Comparison of ENCODE assay signal across 8 mouse cellular contexts in the genomic region with DNA sequence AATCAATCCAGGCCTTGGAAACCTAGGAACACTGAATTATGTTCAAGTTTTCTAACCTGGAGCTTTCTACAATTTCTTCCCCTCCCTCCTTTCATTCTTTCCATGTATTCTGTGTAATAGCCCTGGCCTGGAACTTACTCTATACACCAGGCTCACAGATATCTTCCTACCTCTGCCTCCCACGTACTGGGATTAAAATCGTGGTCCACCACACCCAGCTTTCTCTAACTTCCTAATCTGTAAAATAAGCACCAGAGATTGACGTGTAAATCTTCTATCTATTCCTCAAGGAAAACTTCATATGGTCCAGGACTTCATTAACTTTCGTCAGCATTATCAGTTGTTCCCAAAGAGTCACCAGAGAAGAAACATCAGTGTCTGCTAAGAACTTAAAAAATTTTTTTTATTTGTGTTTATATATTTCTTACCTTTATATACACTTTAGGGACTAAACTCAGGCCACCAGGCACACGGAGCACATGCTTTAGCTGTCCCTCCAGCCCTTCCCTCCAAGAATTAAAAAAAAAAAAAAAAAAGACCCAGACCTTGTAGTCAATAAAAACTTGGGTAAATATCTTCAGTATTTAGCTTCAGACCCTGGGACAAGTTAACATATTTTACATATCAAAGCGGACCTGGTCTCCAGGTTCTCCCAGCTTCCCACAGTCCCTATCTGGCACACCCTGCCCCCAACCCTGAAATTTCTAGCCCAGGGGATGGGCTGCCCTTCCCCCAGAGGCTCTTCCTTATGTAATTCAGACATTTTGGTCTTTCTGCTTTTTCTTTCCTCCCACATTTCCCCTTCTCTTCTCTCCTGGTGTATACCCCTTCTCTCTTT. TPM values are rescaled to one million over a fixed set of nuclear protein-coding genes. Genes with fewer than 3 reads are reported as not detected.
DNase-seq lines count a peak whose midpoint lies in the region; ATAC-seq and TF ChIP-seq lines count a peak whose summit lies in the region.

No protein-coding gene starts in this region.

- TF ChIP-seq CTCF in layer of hippocampus, adult 2 months (conservative IDR thresholded peaks at IDR 0.05): no peak

- peaks cover 32% of the 10 kb centered on the region for H3K4me1 ChIP-seq in hindbrain, embryonic 13.5 days (replicated peaks)
- peaks cover 48% of the 10 kb centered on the region for H3K4me1 ChIP-seq in midbrain, embryonic 13.5 days (replicated peaks)

- H3K27me3 ChIP-seq in hindbrain, embryonic 13.5 days: no peaks in the 10 kb centered on the region
- no peaks in the 10 kb centered on the region for H3K27me3 ChIP-seq in midbrain, embryonic 13.5 days

- intact Hi-C loops in gastrocnemius, postnatal 14 days (cut with DNase I; ENCODE audit: low total_unique reads): no loop called here

- H3K36me3 ChIP-seq in hindbrain, embryonic 13.5 days: no peaks in the 10 kb centered on the region
- no peaks in the 10 kb centered on the region for H3K36me3 ChIP-seq in midbrain, embryonic 13.5 days

- H3K9ac ChIP-seq in hindbrain, embryonic 13.5 days: peak overlapping the region; percentile 79
- H3K9ac ChIP-seq in midbrain, embryonic 13.5 days (replicated peaks): peak overlapping the region; percentile 72

- peak overlapping the region; percentile 79 for H3K27ac ChIP-seq in layer of hippocampus, adult 2 months
- peak overlapping the region; percentile 89 for H3K27ac ChIP-seq in hindbrain, embryonic 13.5 days
- peak overlapping the region; percentile 81 for H3K27ac ChIP-seq in midbrain, embryonic 13.5 days

- H3K4me2 ChIP-seq in hindbrain, embryonic 13.5 days: peak overlapping the region; percentile 92
- peak overlapping the region; percentile 84 for H3K4me2 ChIP-seq in midbrain, embryonic 13.5 days (replicated peaks)

- 6% methylated on average over 6 of the region's 6 CpGs for WGBS in hindbrain, embryonic 13.5 days
- 4% methylated on average over 6 of the region's 6 CpGs for WGBS in midbrain, embryonic 13.5 days

- no peak for ATAC-seq in hindbrain, embryonic 13.5 days (ENCODE audit: low FRiP score)
- no peak for ATAC-seq in midbrain, embryonic 13.5 days

- no peaks in the 10 kb centered on the region for H3K9me3 ChIP-seq in hindbrain, embryonic 13.5 days
- H3K9me3 ChIP-seq in midbrain, embryonic 13.5 days: no peaks in the 10 kb centered on the region

- no peak for DNase-seq in layer of hippocampus, adult 2 months (ENCODE audit: low spot score in 2 of 2)
- DNase-seq in layer of hippocampus, postnatal 10 days (ENCODE audit: low spot score in 2 of 2): no peak
- DNase-seq in c-Kit-positive CD71-positive TER-119-positive erythroid progenitor cells, embryonic 14.5 days (ENCODE audit: low spot score): peak; percentile 75
- no peak for DNase-seq in layer of hippocampus, postnatal 14 days (ENCODE audit: low spot score in 2 of 2)
- DNase-seq in gastrocnemius, postnatal 14 days: no peak
- DNase-seq in adrenal gland, adult 2 months: no peak

- H3K4me3 ChIP-seq in layer of hippocampus, adult 2 months: peak overlapping the region; percentile 67
- H3K4me3 ChIP-seq in hindbrain, embryonic 13.5 days: peak overlapping the region; percentile 50
- peak overlapping the region; percentile 53 for H3K4me3 ChIP-seq in midbrain, embryonic 13.5 days (replicated peaks)

RNA-seq across cellular contexts. Expression of gene Hist1h4d, which starts 1.0 kb away (rescaled TPM):
- total RNA-seq in layer of hippocampus, adult 2 months (2021): 100 to 1,000 TPM; 140 to 146 TPM
- total RNA-seq in layer of hippocampus, postnatal 10 days (2021): 100 to 1,000 TPM; 147 to 163 TPM
- 50.0 and 52.6 TPM in 2 replicates for polyA plus RNA-seq in hindbrain, embryonic 13.5 days (2015; fragmentation: Nextera tagmentation; extraction: Ambion mirVana)
- 74.3 and 84.0 TPM in 2 replicates for polyA plus RNA-seq in midbrain, embryonic 13.5 days (2015; fragmentation: Nextera tagmentation; extraction: Ambion mirVana)
- total RNA-seq in layer of hippocampus, postnatal 14 days (2021): 100 to 1,000 TPM; 128 to 149 TPM
- total RNA-seq in gastrocnemius, postnatal 14 days (2021): 10 to 100 TPM; 88.4 to 95.8 TPM
- total RNA-seq in adrenal gland, adult 2 months (2021): 100 to 1,000 TPM; 118 to 129 TPM
- polyA plus RNA-seq in adrenal gland, adult 2 months (2012; rRNA removed): 2.6 and 2.7 TPM in 2 replicates

RNA-seq across cellular contexts. Expression of gene Hist1h3d, which starts 6.9 kb away (rescaled TPM):
- total RNA-seq in layer of hippocampus, adult 2 months (2021): 10 to 100 TPM; 12.1 to 13.0 TPM
- total RNA-seq in layer of hippocampus, postnatal 10 days (2021): 10 to 100 TPM; 13.0 to 15.0 TPM
- 1.6 and 2.7 TPM in 2 replicates for polyA plus RNA-seq in hindbrain, embryonic 13.5 days (2015; fragmentation: Nextera tagmentation; extraction: Ambion mirVana)
- polyA plus RNA-seq in midbrain, embryonic 13.5 days (2015; fragmentation: Nextera tagmentation; extraction: Ambion mirVana): 2.1 and 3.1 TPM in 2 replicates
- 10 to 100 TPM; 11.1 to 12.1 TPM for total RNA-seq in layer of hippocampus, postnatal 14 days (2021)
- 10 to 100 TPM; 13.5 to 15.2 TPM for total RNA-seq in gastrocnemius, postnatal 14 days (2021)
- 1 to 10 TPM; 3.7 to 6.5 TPM for total RNA-seq in adrenal gland, adult 2 months (2021)
- 3.7 TPM in 2 replicates for polyA plus RNA-seq in adrenal gland, adult 2 months (2012; rRNA removed)

RNA-seq across cellular contexts. Expression of gene Hist1h2ad, which starts 8.3 kb away (rescaled TPM):
- total RNA-seq in layer of hippocampus, adult 2 months (2021): 10 to 100 TPM in 1 of 2 experiments, 1 to 10 TPM in 1; 5.0 to 13.0 TPM
- total RNA-seq in layer of hippocampus, postnatal 10 days (2021): 1 to 10 TPM; 5.3 to 5.6 TPM
- 0.61 and 2.7 TPM in 2 replicates for polyA plus RNA-seq in hindbrain, embryonic 13.5 days (2015; fragmentation: Nextera tagmentation; extraction: Ambion mirVana)
- polyA plus RNA-seq in midbrain, embryonic 13.5 days (2015; fragmentation: Nextera tagmentation; extraction: Ambion mirVana): 0.93 and 1.7 TPM in 2 replicates
- total RNA-seq in layer of hippocampus, postnatal 14 days (2021): 1 to 10 TPM; 1.1 to 9.9 TPM
- 10 to 100 TPM; 13.9 to 14.8 TPM for total RNA-seq in gastrocnemius, postnatal 14 days (2021)
- total RNA-seq in adrenal gland, adult 2 months (2021): 1 to 10 TPM; 2.9 to 6.4 TPM
- 2.5 and 3.2 TPM in 2 replicates for polyA plus RNA-seq in adrenal gland, adult 2 months (2012; rRNA removed)

RNA-seq across cellular contexts. Expression of gene Hist1h2bf, which starts 8.4 kb away (rescaled TPM):
- total RNA-seq in layer of hippocampus, adult 2 months (2021): 10 to 100 TPM; 22.8 to 29.6 TPM
- total RNA-seq in layer of hippocampus, postnatal 10 days (2021): 10 to 100 TPM; 44.2 to 62.6 TPM
- polyA plus RNA-seq in hindbrain, embryonic 13.5 days (2015; fragmentation: Nextera tagmentation; extraction: Ambion mirVana): 1.2 and 3.0 TPM in 2 replicates
- polyA plus RNA-seq in midbrain, embryonic 13.5 days (2015; fragmentation: Nextera tagmentation; extraction: Ambion mirVana): 3.3 and 4.5 TPM in 2 replicates
- 10 to 100 TPM; 32.6 to 42.1 TPM for total RNA-seq in layer of hippocampus, postnatal 14 days (2021)
- total RNA-seq in gastrocnemius, postnatal 14 days (2021): 10 to 100 TPM; 47.0 to 49.6 TPM
- total RNA-seq in adrenal gland, adult 2 months (2021): 10 to 100 TPM; 17.9 to 21.6 TPM
- 0.80 and 5.5 TPM in 2 replicates for polyA plus RNA-seq in adrenal gland, adult 2 months (2012; rRNA removed)

RNA-seq across cellular contexts. Expression of gene Hist1h2bg, which starts 11.2 kb away (rescaled TPM):
- total RNA-seq in layer of hippocampus, adult 2 months (2021): 10 to 100 TPM; 74.0 to 78.9 TPM
- total RNA-seq in layer of hippocampus, postnatal 10 days (2021): 100 to 1,000 TPM; 105 to 126 TPM
- polyA plus RNA-seq in hindbrain, embryonic 13.5 days (2015; fragmentation: Nextera tagmentation; extraction: Ambion mirVana): 2.8 TPM in 2 replicates
- 4.1 and 7.5 TPM in 2 replicates for polyA plus RNA-seq in midbrain, embryonic 13.5 days (2015; fragmentation: Nextera tagmentation; extraction: Ambion mirVana)
- 10 to 100 TPM; 93.3 to 96.2 TPM for total RNA-seq in layer of hippocampus, postnatal 14 days (2021)
- 100 to 1,000 TPM; 102 to 113 TPM for total RNA-seq in gastrocnemius, postnatal 14 days (2021)
- total RNA-seq in adrenal gland, adult 2 months (2021): 10 to 100 TPM; 41.1 to 60.2 TPM
- 25.3 and 27.0 TPM in 2 replicates for polyA plus RNA-seq in adrenal gland, adult 2 months (2012; rRNA removed)
